Comparison of ENCODE assay signal across 8 mouse cellular contexts in the genomic region with DNA sequence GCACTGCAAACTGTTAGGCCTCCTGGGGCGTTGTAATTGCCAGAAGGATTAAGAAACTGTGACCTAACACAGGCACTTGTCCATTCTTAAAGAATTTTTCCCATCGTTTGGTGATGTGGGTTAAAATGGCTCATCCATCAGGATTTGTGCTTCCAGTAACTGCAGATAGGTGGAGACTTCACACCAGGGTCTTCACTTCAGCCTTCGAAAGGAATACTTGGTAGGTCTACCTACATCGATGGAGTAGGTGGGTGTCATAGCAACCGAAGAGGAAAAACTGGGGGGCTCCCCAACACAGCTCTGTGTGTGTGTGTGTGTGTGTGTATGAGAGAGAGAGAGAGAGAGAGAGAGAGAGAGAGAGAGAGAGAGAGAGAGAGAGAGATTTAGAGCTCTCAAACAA.
A peak's percentile ranks its signal among the peaks of the same experiment; 100 is the strongest.
DNase-seq lines count a peak whose midpoint lies in the region; ATAC-seq and TF ChIP-seq lines count a peak whose summit lies in the region.
"Had no signal": no experiment of that assay in that cellular context is flagged by ENCODE, and none has a peak within 500 bp of the region (broad histone marks: within the 10 kb centered on the region; RNA-seq: fewer than 3 reads in every experiment).

No protein-coding gene starts in this region.

- no peak for TF ChIP-seq POLR2A in kidney, adult 2 months (IDR thresholded peaks at IDR 0.05; ENCODE audit: low read depth, low read length)

- H3K36me3 ChIP-seq in kidney, adult 2 months (ENCODE audit: control insufficient read depth, insufficient read depth, low read length): no peaks in the 10 kb centered on the region
- H3K36me3 ChIP-seq in kidney, embryonic 15.5 days: no peaks in the 10 kb centered on the region
- no peaks in the 10 kb centered on the region for H3K36me3 ChIP-seq in midbrain, embryonic 13.5 days
- H3K36me3 ChIP-seq in midbrain, embryonic 11.5 days (ENCODE audit: control insufficient read depth, insufficient read depth, low read length): no peaks in the 10 kb centered on the region
- no peaks in the 10 kb centered on the region for H3K36me3 ChIP-seq in embryonic facial prominence, embryonic 14.5 days (ENCODE audit: control insufficient read depth, insufficient read depth, low read length)

- no peak overlapping the region for H3K4me2 ChIP-seq in kidney, embryonic 15.5 days
- no peak overlapping the region for H3K4me2 ChIP-seq in midbrain, embryonic 13.5 days (replicated peaks)
- no peak overlapping the region for H3K4me2 ChIP-seq in midbrain, embryonic 11.5 days
- no peak overlapping the region for H3K4me2 ChIP-seq in embryonic facial prominence, embryonic 14.5 days (ENCODE audit: low read depth, low read length)

- no peak overlapping the region for H3K9ac ChIP-seq in kidney, embryonic 15.5 days
- H3K9ac ChIP-seq in midbrain, embryonic 13.5 days (replicated peaks): no peak overlapping the region
- H3K9ac ChIP-seq in midbrain, embryonic 11.5 days (ENCODE audit: low read length): no peak overlapping the region
- H3K9ac ChIP-seq in embryonic facial prominence, embryonic 14.5 days (ENCODE audit: low read depth, low read length): no peak overlapping the region

- H3K4me3 ChIP-seq in kidney, adult 2 months (ENCODE audit: insufficient read depth, low read depth, low read length): no peak overlapping the region
- H3K4me3 ChIP-seq in kidney, embryonic 15.5 days (replicated peaks): no peak overlapping the region
- no peak overlapping the region for H3K4me3 ChIP-seq in midbrain, embryonic 13.5 days (replicated peaks)
- no peak overlapping the region for H3K4me3 ChIP-seq in midbrain, embryonic 11.5 days (ENCODE audit: low read depth, low read length)
- H3K4me3 ChIP-seq in embryonic facial prominence, embryonic 14.5 days (ENCODE audit: low read depth, low read length): no peak overlapping the region

- 0 out of 2 replicates have a peak, but pooled peaks have one; percentile 24 for TF ChIP-seq CTCF in kidney, adult 2 months (conservative IDR thresholded peaks at IDR 0.05; ENCODE audit: insufficient read depth, insufficient read length, low read depth, low read length)

- H3K27me3 ChIP-seq in kidney, adult 2 months (replicated peaks; ENCODE audit: control insufficient read depth, insufficient read depth, low read length): no peaks in the 10 kb centered on the region
- no peaks in the 10 kb centered on the region for H3K27me3 ChIP-seq in kidney, embryonic 15.5 days
- no peaks in the 10 kb centered on the region for H3K27me3 ChIP-seq in midbrain, embryonic 13.5 days
- no peaks in the 10 kb centered on the region for H3K27me3 ChIP-seq in midbrain, embryonic 11.5 days (ENCODE audit: control insufficient read depth, insufficient read depth, low read length)
- no peaks in the 10 kb centered on the region for H3K27me3 ChIP-seq in embryonic facial prominence, embryonic 14.5 days (replicated peaks; ENCODE audit: control insufficient read depth, insufficient read depth, low read length)

- H3K9me3 ChIP-seq in kidney, embryonic 15.5 days (replicated peaks): no peaks in the 10 kb centered on the region; the same call in 1 of the 2 replicates
- no peaks in the 10 kb centered on the region for H3K9me3 ChIP-seq in midbrain, embryonic 13.5 days
- no peaks in the 10 kb centered on the region for H3K9me3 ChIP-seq in midbrain, embryonic 11.5 days (ENCODE audit: control insufficient read depth, low read length)
- H3K9me3 ChIP-seq in embryonic facial prominence, embryonic 14.5 days (ENCODE audit: control insufficient read depth, low read length): peaks cover 17% of the 10 kb centered on the region

- 43% methylated on average over 5 of the region's 5 CpGs for WGBS in kidney, adult 2 months
- 48% methylated on average over 5 of the region's 5 CpGs for WGBS in kidney, embryonic 15.5 days
- 32% methylated on average over 5 of the region's 5 CpGs for WGBS in midbrain, embryonic 13.5 days
- WGBS in midbrain, embryonic 11.5 days: 32% methylated on average over 5 of the region's 5 CpGs
- 25% methylated on average over 5 of the region's 5 CpGs for WGBS in embryonic facial prominence, embryonic 14.5 days

- ATAC-seq in kidney, embryonic 15.5 days (replicated peaks; ENCODE audit: low FRiP score): no peak
- ATAC-seq in midbrain, embryonic 13.5 days: 0 out of 2 replicates have a peak, but pooled peaks have one; percentile 49
- no peak for ATAC-seq in midbrain, embryonic 11.5 days (ENCODE audit: low FRiP score)
- ATAC-seq in embryonic facial prominence, embryonic 14.5 days (ENCODE audit: low read depth): no peak
- ATAC-seq in granulocyte monocyte progenitor cell, adult 5-6 weeks (replicated peaks; ENCODE audit: poor library complexity, severe bottlenecking): no peak

- peaks cover 2% of the 10 kb centered on the region; the same call in 1 of the 2 replicates for H3K4me1 ChIP-seq in kidney, adult 2 months (ENCODE audit: control insufficient read depth, insufficient read depth, low read length)
- peaks cover 22% of the 10 kb centered on the region for H3K4me1 ChIP-seq in kidney, embryonic 15.5 days
- peaks cover 20% of the 10 kb centered on the region for H3K4me1 ChIP-seq in midbrain, embryonic 13.5 days (replicated peaks)
- peaks cover 15% of the 10 kb centered on the region for H3K4me1 ChIP-seq in midbrain, embryonic 11.5 days (ENCODE audit: control insufficient read depth, insufficient read depth, low read length)
- H3K4me1 ChIP-seq in embryonic facial prominence, embryonic 14.5 days (ENCODE audit: control insufficient read depth, insufficient read depth, low read length): 0 out of 2 replicates have a peak, but pooled peaks cover 3% of the 10 kb centered on the region

- DNase-seq in kidney, adult 2 months: peak; percentile 54
- no peak for DNase-seq in midbrain, embryonic 11.5 days (ENCODE audit: low spot score, missing footprints)
- peak; percentile 52 for DNase-seq in embryonic facial prominence, embryonic 14.5 days (ENCODE audit: low spot score)
- peak; percentile 66 for DNase-seq in retina, postnatal 1 day
- DNase-seq: thymus, adult 2 months had no signal

- H3K27ac ChIP-seq in kidney, adult 2 months (ENCODE audit: insufficient read depth, low read depth, low read length): no peak overlapping the region
- no peak overlapping the region for H3K27ac ChIP-seq in kidney, embryonic 15.5 days
- no peak overlapping the region for H3K27ac ChIP-seq in midbrain, embryonic 13.5 days
- H3K27ac ChIP-seq in midbrain, embryonic 11.5 days (ENCODE audit: low read depth, low read length): no peak overlapping the region
- H3K27ac ChIP-seq in embryonic facial prominence, embryonic 14.5 days (replicated peaks; ENCODE audit: low read depth, low read length): no peak overlapping the region
